Mouse (Mus musculus) brain, adult 10 weeks (tissue): ENCODE data around the gene Olfr373. TPM values are rescaled to one million over a fixed set of nuclear protein-coding genes. Genes with fewer than 3 reads are reported as not detected.

Experiments used
- polyA plus RNA-seq: library from polyadenylated mRNA; stranded (reverse); fragments of 350-450 nt; fragmentation: Illumina TruSeq; extraction: RNeasy Lipid Tissue Mini Kit (QIAGEN cat#74804); gene quantifications from one replicate; pipeline ENCODE4 v1.2.3, GENCODE M21; 2015; ENCODE audit warnings: low read depth, low replicate concordance

Gene Olfr373
- polyA plus RNA-seq = not detected

DNA sequence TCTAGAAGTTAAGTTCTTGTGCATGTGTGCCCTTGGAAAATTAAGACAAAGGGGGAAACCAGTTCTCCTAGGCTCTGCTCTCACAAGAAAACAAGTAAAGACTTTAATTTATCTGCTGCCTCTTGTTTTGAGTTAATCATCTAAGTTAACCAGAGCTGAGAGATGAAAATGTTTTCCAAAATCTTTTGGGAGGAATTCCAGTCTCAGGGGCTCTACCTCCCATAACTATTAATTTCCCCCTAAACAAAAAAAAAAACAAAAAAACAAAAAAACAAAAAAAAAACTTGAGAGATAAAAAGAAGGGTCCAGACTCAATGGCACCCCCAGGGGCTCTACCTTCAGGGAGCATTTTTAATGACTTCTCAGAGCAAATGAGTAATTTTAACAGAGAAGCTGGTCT is at the start of gene Olfr373:
TSS of gene Olfr373 (plus strand) at position 301 of the 400 bp plus-strand sequence.

DNA sequence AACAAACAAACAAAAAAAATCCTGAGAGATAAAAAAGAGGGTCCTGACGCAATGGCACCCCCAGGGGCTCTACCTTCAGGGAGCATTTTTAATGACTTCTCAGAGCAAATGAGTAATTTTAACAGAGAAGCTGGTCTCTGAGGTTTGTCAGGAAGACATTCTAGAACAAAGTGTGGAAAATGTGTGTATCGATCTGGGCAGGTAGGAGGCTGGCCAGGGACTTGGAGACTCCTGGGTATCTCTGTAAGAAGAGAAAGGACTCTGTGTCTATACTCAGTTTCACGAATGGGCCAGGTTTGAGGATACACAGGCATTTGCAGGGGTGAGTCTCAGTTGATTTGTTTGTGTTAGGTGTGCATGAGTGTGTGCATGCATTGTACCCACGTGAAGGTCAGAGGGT is 42.1 kb upstream of the Olfr373 start, which contains the start of gene Olfr372:
TSS of gene Olfr372 (plus strand) at position 301 of the 400 bp plus-strand sequence.

DNA sequence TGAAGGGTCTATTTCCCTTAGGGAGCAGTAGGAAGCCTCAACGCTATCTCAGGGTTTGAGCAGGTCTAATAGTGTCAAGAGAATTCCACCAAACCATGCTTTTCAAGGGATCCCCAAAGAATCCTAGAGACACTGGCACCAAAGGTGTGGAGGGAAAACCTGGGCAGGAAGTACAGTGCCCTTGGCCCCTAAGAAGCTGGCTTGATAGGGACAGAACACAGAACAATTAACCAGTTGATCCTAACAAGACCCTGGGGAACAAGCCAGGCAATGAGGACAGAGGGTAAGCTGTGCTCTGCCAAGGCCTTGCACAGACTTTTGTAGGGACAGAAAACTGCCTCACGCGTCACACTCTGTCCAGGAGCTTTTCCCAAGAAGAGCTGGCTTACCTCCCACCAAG is 23.8 kb downstream of the Olfr373 start, which contains the start of gene Olfr374:
TSS of gene Olfr374 (plus strand) at position 301 of the 400 bp plus-strand sequence.

DNA sequence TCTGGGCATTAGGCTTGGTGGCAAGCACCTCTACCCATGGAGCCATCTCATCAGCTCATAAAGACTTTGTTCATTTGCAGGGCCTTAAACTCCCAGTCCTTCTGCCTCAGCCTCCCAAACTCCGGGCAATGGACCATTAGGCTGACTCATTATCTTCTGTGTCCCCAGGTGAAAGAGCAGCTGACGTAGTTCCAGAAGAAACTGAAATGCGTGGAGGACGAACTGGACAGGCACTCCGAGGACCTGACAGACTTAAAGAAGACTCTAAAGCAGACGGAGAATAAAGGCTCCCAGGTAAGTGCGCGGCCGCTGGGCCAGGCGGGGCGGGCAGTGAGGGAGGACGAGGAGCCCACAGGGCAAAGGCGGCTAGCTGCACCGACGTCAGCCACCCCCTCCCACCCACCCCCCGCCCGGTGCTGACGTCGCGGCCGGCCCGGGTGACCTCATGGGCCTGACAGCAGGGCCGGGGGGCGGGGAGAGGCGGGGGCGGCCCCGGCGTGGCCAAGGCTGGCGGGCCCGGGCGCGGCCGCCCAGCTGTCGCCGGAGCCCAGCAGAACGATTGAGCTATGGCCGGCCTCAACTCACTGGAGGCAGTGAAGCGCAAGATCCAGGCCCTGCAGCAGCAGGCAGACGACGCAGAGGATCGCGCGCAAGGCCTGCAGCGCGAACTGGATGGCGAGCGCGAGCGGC is 51.9 kb downstream of the Olfr373 start, which contains the start of gene Tpm4:
TSS of gene Tpm4 (plus strand) at position 220 of the 690 bp plus-strand sequence.

Other genes starting within 250 kb of the Olfr373 start
- gene Zfp709, start 201.2 kb upstream of the Olfr373 start, polyA plus RNA-seq = 6.1 TPM
- gene Zfp882, start 174.6 kb upstream of the Olfr373 start, polyA plus RNA-seq = 8.8 TPM
- 43.0 TPM for gene Zfp617, start 174.5 kb upstream of the Olfr373 start, polyA plus RNA-seq
- 15.6 TPM for gene Zfp961, start 132.1 kb upstream of the Olfr373 start, polyA plus RNA-seq
- gene Cyp4f18, start 73.6 kb upstream of the Olfr373 start, polyA plus RNA-seq = not detected
- gene Olfr372, start 42.0 kb upstream of the Olfr373 start, polyA plus RNA-seq = not detected
- gene Olfr374, start 23.9 kb downstream of the Olfr373 start, polyA plus RNA-seq = not detected
- 41.8 TPM for gene Tpm4, start 51.8 kb downstream of the Olfr373 start, polyA plus RNA-seq
- gene Rab8a, start 78.0 kb downstream of the Olfr373 start, polyA plus RNA-seq = 52.3 TPM
- gene Hsh2d, start 106.5 kb downstream of the Olfr373 start, polyA plus RNA-seq = not detected
- gene Cib3, start 129.7 kb downstream of the Olfr373 start, polyA plus RNA-seq = not detected
- not detected for gene Gm11034, start 130.5 kb downstream of the Olfr373 start, polyA plus RNA-seq
- gene Fam32a, start 136.6 kb downstream of the Olfr373 start, polyA plus RNA-seq = 80.9 TPM
- 83.9 TPM for gene Ap1m1, start 156.8 kb downstream of the Olfr373 start, polyA plus RNA-seq
- 3.9 TPM for gene Gm10282, start 222.1 kb downstream of the Olfr373 start, polyA plus RNA-seq
- 10.3 TPM for gene Klf2, start 235.9 kb downstream of the Olfr373 start, polyA plus RNA-seq